Mouse (Mus musculus): ENCODE measurements around the gene Pacrg. TPM values are rescaled to one million over a fixed set of nuclear protein-coding genes. Genes with fewer than 3 reads are reported as not detected.

Gene Pacrg
- polyA plus RNA-seq, 1 experiment from 2014 or later = 0.57 TPM

GRCm38 (mm10) chr17:10361882-10362291, 478.2 kb downstream of the Pacrg start:
- H3K27me3 ChIP-seq (replicated peaks; ENCODE audit: control insufficient read depth, insufficient read depth, low read length) = no peaks in the 10 kb centered on the region
- TF ChIP-seq CTCF (IDR thresholded peaks at IDR 0.05; ENCODE audit: low read depth) = no peak
- no peak overlapping the region for H3K4me2 ChIP-seq (replicated peaks; ENCODE audit: low read depth)
- H3K9ac ChIP-seq (ENCODE audit: low read depth, low read length) = no peak overlapping the region
- no peaks in the 10 kb centered on the region for H3K9me3 ChIP-seq (ENCODE audit: control insufficient read depth)
- ATAC-seq = no peak
- no peaks in the 10 kb centered on the region for H3K36me3 ChIP-seq (ENCODE audit: control insufficient read depth, insufficient read depth)
- H3K4me1 ChIP-seq (replicated peaks; ENCODE audit: control insufficient read depth, insufficient read depth, low read length) = no peaks in the 10 kb centered on the region
- no peak overlapping the region for H3K4me3 ChIP-seq (ENCODE audit: low read depth, low read length)
- no peak overlapping the region for H3K27ac ChIP-seq (ENCODE audit: low read depth, low read length)
- 86% methylated on average over 7 of the region's 7 CpGs for WGBS

GRCm38 (mm10) chr17:10360738-10361137, 479.4 kb downstream of the Pacrg start:
- no peaks in the 10 kb centered on the region for H3K4me1 ChIP-seq (replicated peaks; ENCODE audit: control insufficient read depth, insufficient read depth, low read length)
- WGBS = 86% methylated on average over 4 of the region's 4 CpGs
- H3K27me3 ChIP-seq (replicated peaks; ENCODE audit: control insufficient read depth, insufficient read depth, low read length) = no peaks in the 10 kb centered on the region
- no peaks in the 10 kb centered on the region for H3K36me3 ChIP-seq (ENCODE audit: control insufficient read depth, insufficient read depth)
- H3K4me2 ChIP-seq (replicated peaks; ENCODE audit: low read depth) = no peak overlapping the region
- H3K9ac ChIP-seq (ENCODE audit: low read depth, low read length) = no peak overlapping the region
- no peak overlapping the region for H3K27ac ChIP-seq (ENCODE audit: low read depth, low read length)
- no peak overlapping the region for H3K4me3 ChIP-seq (ENCODE audit: low read depth, low read length)
- H3K9me3 ChIP-seq (ENCODE audit: control insufficient read depth) = no peaks in the 10 kb centered on the region
- no peak for TF ChIP-seq CTCF (IDR thresholded peaks at IDR 0.05; ENCODE audit: low read depth)
- ATAC-seq = no peak

- Histone ChIP-seq H3K4me2 (replicated peaks; ENCODE audit: low read depth) (no peak overlapping the region), H3K9ac (ENCODE audit: low read depth, low read length) (no peak overlapping the region), H3K27ac (ENCODE audit: low read depth, low read length) (no peak overlapping the region), H3K9me3 (ENCODE audit: control insufficient read depth) (no peaks in the 10 kb centered on the region), H3K4me3 (ENCODE audit: low read depth, low read length) (no peak overlapping the region), H3K27me3 (replicated peaks; ENCODE audit: control insufficient read depth, insufficient read depth, low read length) (no peaks in the 10 kb centered on the region), H3K4me1 (replicated peaks; ENCODE audit: control insufficient read depth, insufficient read depth, low read length) (no peaks in the 10 kb centered on the region), H3K36me3 (ENCODE audit: control insufficient read depth, insufficient read depth) (no peaks in the 10 kb centered on the region)
- no peak for TF ChIP-seq CTCF (IDR thresholded peaks at IDR 0.05; ENCODE audit: low read depth)
- 44% methylated on average over 14 of the region's 14 CpGs for WGBS
- no peak for ATAC-seq
Observed at GRCm38 (mm10) chr17:10359466-10359865, 480.6 kb downstream of the Pacrg start.

GRCm38 (mm10) chr17:10357348-10357747, 482.8 kb downstream of the Pacrg start:
- Histone ChIP-seq H3K9ac (ENCODE audit: low read depth, low read length) (no peak overlapping the region), H3K4me1 (replicated peaks; ENCODE audit: control insufficient read depth, insufficient read depth, low read length) (no peaks in the 10 kb centered on the region), H3K27me3 (replicated peaks; ENCODE audit: control insufficient read depth, insufficient read depth, low read length) (no peaks in the 10 kb centered on the region), H3K27ac (ENCODE audit: low read depth, low read length) (no peak overlapping the region), H3K4me3 (ENCODE audit: low read depth, low read length) (no peak overlapping the region), H3K36me3 (ENCODE audit: control insufficient read depth, insufficient read depth) (no peaks in the 10 kb centered on the region), H3K9me3 (ENCODE audit: control insufficient read depth) (no peaks in the 10 kb centered on the region), H3K4me2 (replicated peaks; ENCODE audit: low read depth) (no peak overlapping the region)
- 85% methylated on average over 12 of the region's 12 CpGs for WGBS
- no peak for ATAC-seq
- TF ChIP-seq CTCF (IDR thresholded peaks at IDR 0.05; ENCODE audit: low read depth) = no peak

GRCm38 (mm10) chr17:10356294-10356693, 483.8 kb downstream of the Pacrg start:
- no peak for ATAC-seq
- Histone ChIP-seq H3K4me3 (ENCODE audit: low read depth, low read length) (no peak overlapping the region), H3K9me3 (ENCODE audit: control insufficient read depth) (no peaks in the 10 kb centered on the region), H3K4me2 (replicated peaks; ENCODE audit: low read depth) (no peak overlapping the region), H3K9ac (ENCODE audit: low read depth, low read length) (no peak overlapping the region), H3K36me3 (ENCODE audit: control insufficient read depth, insufficient read depth) (no peaks in the 10 kb centered on the region), H3K4me1 (replicated peaks; ENCODE audit: control insufficient read depth, insufficient read depth, low read length) (no peaks in the 10 kb centered on the region), H3K27me3 (replicated peaks; ENCODE audit: control insufficient read depth, insufficient read depth, low read length) (no peaks in the 10 kb centered on the region), H3K27ac (ENCODE audit: low read depth, low read length) (no peak overlapping the region)
- TF ChIP-seq CTCF (IDR thresholded peaks at IDR 0.05; ENCODE audit: low read depth) = no peak
- WGBS = 64% methylated on average over 6 of the region's 6 CpGs

GRCm38 (mm10) chr17:10355746-10356145, 484.4 kb downstream of the Pacrg start:
- TF ChIP-seq CTCF (IDR thresholded peaks at IDR 0.05; ENCODE audit: low read depth) = no peak
- H3K36me3 ChIP-seq (ENCODE audit: control insufficient read depth, insufficient read depth) = no peaks in the 10 kb centered on the region
- no peak overlapping the region for H3K9ac ChIP-seq (ENCODE audit: low read depth, low read length)
- no peaks in the 10 kb centered on the region for H3K9me3 ChIP-seq (ENCODE audit: control insufficient read depth)
- no peaks in the 10 kb centered on the region for H3K27me3 ChIP-seq (replicated peaks; ENCODE audit: control insufficient read depth, insufficient read depth, low read length)
- WGBS = 46% methylated on average over 8 of the region's 8 CpGs
- no peak overlapping the region for H3K27ac ChIP-seq (ENCODE audit: low read depth, low read length)
- H3K4me2 ChIP-seq (replicated peaks; ENCODE audit: low read depth) = no peak overlapping the region
- H3K4me3 ChIP-seq (ENCODE audit: low read depth, low read length) = no peak overlapping the region
- no peak for ATAC-seq
- H3K4me1 ChIP-seq (replicated peaks; ENCODE audit: control insufficient read depth, insufficient read depth, low read length) = no peaks in the 10 kb centered on the region

Other genes with a start within 250 kb of the Pacrg start
- 0.96 and 1.9 TPM in 2 replicates for gene Prkn, start 73 bp upstream of the Pacrg start, polyA plus RNA-seq (2015; fragmentation: Nextera tagmentation; extraction: Ambion mirVana)